Mouse (Mus musculus) layer of hippocampus, postnatal 25 days (tissue): ENCODE measurements at regions not wholly inside any gene's neighbourhood (a gene's known extent, or its start where the extent isn't known, plus 50 kb on each side); places are given as distances from the start of the nearest gene placed in this dataset.
A peak's percentile ranks its signal among the peaks of the same experiment; 100 is the strongest.

Source experiments
- DNase-seq, 2 experiments: peaks; one replicate each; pipeline ENCODE4 v3.0.0; 2022; ENCODE audit warnings: mixed read lengths in 2 of 2, low spot score in 1 of 2; ENCODE audit errors: extremely low spot score in 1 of 2

DNA sequence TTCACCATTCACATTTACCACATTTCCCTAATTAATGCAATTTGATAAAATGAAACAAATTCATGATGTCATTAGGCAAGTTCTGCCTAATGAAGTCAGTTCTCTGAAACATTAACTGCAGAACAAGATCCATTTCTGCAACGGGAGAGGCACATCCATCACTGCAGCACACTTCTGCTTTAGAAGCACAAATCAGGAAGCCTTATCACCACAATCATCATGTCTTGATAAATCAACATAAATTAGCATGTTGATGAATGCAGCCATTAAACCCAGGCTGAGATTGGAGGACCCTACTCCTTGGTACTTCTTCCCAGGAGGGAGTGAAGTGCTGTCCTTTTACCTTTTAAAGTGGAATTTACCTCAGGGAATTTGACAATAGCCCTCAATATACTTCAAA is 1195.4 kb downstream of the Defb40 start:
- DNase-seq: no peak

DNA sequence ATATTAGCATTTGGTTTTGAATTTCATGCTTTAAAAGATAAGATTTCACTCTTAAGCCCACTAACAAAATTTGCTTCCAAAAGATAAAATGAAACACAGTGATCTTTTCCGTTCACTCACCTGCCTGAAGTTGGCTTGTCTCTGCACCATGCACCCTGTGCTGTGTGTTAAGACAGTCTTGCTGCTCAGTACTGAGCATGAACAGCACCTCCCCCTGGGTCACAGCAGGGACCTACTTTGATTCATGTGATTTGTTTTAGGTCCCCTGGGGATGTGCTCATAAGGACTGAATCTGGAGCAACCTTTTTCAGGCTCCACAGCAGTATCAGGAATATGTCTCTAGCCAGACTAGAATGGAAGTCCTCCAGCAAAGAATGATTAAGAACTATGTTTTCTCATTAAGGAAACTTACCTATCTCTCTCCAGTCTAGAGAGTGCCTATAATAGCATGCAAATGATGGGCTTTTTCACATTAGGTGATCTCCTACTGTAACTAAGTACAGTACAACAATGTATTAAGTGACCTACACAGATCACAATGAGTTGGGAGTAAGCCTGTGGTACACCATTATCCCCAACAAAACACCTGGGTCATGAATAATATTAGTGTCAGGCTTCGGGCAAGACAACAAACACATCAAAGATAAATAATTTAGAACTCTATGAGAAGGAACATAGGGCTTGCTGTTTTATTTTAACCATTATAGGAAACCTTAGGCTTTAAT is 1196.3 kb downstream of the Defb40 start:
- no peak for DNase-seq

DNA sequence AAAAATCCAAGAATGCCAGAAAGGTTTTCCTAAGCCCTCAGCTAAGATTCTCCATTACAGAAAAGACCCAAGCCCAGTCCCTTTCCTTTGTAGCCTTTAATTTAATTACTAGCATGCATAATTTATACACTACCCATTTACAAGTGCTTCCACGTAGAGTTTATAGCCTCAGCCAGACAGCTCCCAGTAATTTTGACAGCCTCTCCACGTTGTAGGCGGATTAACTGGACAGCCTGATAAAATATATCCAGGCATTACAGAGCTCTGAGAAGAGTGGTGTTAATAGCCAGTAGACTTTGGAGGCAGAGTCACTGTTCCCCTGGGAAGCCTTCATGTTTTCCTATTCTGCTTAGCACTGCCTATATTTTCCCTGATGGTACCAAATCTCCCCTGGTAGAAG is 1202.6 kb downstream of the Defb40 start:
- DNase-seq: no peak

DNA sequence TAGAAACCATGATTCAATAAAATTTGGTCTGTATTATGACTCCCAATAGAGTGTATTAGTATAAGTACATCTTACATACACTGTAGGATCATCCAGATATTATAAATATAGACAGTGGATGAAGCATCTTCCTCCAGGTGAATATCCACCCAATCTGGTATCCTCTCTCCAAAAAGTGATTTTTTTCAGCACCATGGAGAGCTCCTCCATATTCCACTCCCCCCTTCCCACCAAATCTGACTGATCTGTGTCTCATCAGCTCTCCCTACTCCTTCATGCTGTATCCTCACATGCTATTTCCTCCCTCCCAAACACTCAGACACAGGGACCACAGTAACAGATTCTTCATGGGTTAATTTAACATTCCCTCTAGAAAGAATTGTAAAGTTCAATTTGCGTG is 1204.7 kb downstream of the Defb40 start:
- DNase-seq: no peak

DNA sequence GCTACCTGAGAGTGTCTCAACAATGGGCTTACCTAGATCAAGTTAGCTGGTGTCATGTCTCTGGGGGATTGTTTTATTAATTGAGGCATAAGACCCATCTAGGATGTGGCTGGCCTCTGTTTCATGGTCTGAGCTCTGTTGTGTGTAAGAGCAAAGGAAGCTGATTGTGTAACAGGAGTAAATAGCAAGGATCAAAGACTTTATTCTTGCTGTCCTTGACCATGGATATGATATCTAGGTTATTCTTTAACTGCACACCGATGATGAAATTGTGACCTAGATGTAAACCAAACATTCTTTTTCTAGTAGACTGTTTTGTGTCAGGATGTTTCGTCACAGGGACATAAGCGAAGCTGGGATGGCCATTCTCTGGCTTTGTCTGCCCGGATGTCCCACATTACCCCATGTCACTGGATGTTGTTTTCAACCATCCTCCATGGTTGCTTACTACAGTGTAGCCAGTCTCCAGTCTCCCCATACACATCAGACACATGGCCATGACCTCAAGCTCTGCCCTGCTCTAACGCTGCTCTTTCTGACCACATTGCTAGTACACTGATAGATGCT is 1210.5 kb downstream of the Defb40 start:
- no peak for DNase-seq

DNA sequence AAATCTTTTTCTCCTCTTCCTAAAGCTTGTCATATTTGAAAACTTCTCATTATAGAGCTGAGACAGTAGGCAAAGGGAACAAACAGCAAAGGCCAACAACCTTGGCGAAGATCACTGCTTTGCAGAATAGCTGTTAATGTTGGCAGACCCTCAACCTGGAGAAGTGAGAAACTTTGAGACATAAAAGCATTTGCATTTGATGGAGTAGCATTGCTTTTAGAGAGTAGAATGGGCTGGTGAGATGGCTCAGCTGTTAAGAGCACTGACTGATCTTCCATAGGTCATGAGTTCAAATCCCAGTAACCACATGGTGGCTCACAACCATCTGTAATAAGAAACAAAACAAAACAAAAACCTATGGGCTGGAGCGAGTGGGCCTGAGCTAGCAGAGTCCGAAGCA is 1253.4 kb downstream of the Defb40 start:
- no peak for DNase-seq

DNA sequence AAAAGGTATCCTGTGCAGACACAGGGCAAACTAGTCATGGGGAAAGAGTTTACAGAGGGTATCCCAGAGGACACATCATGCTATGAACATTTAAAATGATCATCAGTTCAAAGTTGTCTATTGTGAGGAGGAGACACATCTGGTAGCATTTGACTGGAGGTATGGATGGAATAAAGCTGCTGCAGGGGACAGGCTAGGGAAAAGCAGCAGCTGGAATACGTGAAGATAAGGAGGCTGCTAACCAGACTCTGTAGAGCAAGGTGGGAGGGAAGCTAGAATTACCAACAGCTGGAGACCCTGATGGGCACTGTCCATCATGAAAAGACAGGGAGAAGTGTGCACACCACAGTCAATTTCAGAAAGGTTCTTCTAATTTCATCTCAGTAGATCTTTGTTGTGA is 1268.9 kb downstream of the Defb40 start:
- DNase-seq: no peak

DNA sequence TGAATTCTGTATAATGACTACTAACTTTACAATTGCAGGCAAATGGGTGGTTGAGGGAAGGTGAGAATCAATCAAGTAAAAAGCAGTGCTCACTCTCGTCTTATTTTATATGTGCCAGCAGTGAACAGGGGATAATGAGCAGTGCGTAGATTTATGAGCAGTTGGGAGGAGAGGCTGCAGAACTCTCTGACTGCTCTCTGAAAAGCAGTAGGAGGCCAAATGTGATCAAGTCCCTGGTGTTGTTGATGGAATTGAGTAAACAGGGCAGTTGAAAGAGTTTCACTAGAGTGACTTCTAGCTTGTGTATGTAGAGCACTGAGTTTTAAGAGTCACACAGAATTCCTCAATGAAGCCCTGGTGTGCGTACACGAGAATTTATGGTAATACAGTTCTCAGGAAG is 1269.6 kb downstream of the Defb40 start:
- no peak for DNase-seq

DNA sequence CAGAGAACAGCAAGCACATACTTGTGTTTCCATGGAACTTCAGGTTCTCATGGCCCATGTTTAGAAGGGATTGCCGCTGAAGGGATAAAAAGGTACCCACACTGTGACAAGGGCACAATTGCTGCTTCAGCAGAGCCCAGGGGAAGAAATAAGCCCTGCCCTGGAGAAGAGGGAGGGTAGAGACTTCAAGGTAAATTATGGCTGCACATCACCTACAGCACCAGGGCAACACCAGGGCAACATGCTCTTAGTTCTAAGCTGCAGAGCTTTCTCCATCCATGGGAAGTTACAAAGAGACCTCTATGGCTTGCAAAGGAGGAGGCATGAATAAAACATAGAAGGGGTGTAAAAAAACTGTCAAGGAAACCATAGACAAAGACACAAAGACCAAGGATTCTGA is 1273.8 kb downstream of the Defb40 start:
- no peak for DNase-seq

DNA sequence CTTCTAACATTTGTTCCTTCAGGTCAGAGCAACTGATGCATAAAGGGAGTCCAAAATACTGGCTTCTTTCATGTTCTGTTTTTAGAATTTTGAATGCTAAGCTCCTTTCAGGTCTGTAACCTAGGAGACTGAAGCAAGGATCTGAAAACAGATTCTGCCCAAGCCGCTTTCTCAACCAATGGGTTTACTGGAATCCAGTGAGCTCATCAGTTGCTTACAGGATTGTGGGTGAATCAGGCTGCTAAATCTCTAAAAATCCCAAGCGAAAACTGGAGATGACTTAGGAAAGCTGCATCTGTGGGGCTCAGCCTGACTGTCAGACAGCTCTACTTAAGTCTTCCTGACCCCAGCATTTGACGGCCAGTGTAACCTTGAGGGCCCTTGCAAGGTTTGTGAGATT is 1277.7 kb downstream of the Defb40 start:
- DNase-seq: peak; percentile 10 to 27

DNA sequence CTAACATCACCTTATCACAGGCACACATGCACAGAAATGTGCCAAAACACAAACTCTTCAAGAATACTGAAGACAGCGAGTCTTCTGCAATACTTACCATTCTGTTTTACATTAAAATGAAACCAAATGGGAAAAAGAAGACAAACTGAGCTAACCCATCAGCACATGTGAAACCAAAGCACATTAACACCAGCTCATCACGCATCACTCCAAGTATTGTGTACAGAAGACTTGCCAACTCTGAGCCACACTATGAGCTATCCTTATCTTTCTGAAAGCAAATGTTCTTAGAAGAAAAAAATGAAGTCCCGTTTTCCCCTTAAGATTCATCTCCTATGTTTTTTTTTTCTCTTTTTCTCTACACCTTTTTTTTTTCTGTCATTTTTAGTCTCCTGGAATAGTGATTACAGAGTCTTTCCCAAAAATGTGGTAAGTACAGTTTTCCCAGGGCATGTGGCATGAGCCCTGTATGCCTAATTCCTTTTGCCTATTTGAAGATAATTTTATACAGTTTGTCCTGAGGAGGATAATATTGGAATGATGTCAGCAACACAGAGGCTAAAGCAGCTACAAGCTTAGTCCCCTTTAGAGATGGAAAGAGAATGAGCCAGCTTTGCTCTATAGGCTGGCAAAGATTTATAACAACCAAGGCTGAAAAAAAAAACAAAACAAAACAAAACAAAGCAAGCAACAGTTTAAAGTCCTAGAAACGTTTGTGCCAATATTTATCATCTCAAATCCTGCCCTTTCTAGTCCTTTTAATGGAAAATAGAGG is 1287.8 kb downstream of the Defb40 start:
- no peak for DNase-seq

DNA sequence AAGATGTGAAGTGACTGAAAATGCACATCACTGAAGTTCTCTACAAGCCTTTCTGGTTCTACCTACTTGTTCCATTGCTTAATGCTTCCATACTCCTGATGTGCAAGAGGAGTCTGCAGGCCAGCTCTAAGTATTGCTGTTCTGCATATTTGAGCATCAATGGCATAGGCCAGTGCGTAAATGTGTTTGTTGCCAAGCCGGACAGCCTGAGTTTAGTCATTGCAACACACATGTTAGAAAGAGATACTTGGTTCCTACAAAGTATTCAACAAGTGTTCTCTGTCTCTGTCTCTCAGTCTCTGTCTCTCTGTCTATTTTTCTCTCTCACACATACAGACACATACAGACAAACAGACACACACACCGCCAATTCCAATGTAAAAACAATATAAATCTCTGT is 1288.4 kb downstream of the Defb40 start:
- no peak for DNase-seq

DNA sequence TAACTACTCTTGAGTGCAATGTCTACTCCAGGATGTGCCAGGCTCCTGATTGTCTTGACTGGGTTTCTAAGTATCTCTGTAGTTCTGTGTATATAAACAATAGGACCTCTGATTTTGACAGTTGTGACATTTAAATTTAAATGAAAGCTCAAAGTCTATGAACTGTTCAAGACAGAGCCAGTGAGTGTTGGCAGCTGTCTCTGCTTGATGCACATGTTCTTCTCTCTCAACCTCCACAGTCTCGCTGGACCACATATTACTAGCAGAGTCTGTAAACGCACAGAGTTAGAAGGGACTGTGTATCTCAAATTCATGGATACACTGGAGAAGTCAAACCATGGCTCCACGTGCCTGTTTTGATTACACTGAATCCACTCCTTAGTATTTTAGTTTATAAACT is 1291.0 kb downstream of the Defb40 start:
- no peak for DNase-seq

DNA sequence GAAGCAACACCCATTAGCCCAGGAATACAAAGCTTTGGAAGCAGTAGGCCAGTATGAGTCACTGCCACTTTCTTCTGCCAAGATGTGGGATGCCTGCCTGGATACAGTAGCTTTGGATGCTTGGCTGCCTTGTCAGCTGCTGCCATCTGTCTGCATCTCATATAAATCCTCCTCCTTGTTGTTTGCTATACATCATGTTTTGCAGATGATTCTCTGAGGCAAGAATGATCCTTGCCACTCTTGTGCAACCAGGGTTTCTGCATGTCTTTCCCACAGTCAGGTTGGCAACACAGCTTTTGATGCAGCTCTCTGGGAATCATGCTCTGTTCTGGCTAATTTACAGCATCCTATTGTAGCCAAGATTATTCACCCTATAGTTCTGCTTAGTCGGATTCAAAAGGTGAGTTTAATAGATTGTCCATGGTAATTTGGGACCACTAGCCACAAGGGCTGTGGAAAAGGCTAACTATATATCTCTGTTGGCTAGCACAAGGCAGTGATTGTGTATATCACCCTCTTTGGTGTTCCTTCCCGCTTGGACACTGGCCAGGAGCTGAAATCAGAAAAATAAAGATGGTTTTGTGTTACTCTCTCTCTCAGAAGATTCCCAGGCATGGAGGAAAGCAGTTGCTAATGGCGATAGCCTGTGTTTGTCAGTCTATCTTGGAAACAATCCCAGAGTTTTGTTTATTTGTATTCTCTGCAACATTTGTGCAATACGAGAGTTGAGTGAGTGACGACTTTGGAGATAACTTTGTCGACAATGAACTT is 1313.5 kb downstream of the Defb40 start:
- DNase-seq: peak; percentile 43 to 44

DNA sequence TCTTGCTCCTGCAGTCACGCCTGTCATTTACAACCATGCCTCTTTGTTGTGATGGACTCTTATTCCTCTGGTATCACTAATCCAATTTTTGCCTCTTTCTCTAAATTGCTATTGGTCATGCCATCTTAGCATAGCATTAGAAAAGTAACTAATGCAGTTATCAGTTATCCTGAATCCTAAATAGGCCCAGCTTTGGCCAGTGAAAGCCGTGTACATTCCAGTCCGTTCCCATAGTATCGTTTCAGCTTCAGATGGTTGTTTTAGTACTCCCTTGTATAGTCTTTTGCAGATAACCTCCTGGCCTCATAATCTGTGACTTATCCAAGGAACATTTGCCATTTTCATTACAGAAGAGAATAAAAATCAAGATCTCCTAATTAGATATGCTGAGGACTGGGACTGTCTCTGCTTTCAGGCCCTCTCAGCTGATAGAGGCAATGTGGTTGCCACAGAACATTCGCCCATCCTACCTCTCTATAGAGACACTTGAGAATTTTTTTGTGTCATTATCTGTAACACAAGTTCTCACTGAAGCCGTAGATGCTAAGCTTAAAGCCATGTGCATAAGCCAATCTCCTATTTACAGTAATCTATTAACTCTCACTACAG is 1318.2 kb downstream of the Defb40 start:
- no peak for DNase-seq

DNA sequence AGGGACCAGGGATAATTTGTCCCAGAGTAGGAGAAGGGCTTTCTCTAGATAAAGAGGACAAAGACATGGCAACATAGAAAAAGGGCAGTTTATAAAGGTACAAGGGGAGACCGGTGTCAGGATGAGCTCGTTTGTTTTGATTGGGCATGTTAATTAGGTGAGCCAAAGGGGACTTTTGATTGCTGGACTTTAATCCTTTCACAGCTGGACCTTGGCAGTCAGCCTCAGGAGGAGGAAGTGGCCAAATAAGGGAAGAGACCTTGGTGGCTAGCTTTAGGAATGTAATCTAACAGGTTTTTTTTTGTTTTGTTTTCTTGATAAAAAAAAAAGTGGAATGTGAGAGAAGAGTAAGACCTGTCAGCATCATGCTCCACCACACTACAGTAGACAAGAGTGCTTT is 1324.3 kb downstream of the Defb40 start:
- DNase-seq: no peak

DNA sequence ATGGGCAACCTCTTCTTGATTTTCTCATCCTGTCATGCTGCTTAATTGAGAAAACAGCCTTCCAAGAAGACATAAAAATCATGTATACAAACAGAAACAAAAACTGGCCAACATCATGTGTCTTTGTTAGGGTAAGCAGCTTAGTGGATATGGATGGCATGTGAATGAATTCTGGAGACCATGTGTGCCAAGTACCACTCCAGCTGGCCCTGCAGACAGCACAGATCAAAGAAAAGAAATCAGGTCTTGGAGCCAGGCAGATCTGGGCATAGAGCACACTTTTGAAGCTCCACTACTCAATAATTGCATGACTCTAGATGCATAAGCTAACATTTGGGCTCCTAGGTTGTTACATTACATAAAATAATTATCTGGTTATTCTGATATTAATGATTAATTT is 1330.5 kb downstream of the Defb40 start:
- DNase-seq: no peak

DNA sequence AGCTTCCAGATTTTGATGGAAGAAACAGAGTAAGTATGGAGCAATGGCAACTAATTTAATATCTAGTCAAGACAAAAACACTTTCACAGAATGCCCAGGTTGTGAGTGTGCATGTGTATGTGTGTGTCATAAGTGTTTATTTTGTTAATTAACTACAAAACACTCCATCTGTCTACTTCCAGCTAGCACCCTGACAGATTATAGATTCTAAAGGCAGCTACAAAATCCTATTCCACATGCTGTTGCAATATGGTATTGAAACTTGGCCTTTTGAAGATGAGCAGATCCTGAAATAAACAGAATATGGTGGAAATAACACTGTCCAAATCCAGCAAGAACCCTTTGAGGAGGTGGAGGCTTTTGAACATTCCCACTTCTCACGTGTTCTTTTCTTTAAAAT is 1356.9 kb downstream of the Defb40 start:
- DNase-seq: no peak

DNA sequence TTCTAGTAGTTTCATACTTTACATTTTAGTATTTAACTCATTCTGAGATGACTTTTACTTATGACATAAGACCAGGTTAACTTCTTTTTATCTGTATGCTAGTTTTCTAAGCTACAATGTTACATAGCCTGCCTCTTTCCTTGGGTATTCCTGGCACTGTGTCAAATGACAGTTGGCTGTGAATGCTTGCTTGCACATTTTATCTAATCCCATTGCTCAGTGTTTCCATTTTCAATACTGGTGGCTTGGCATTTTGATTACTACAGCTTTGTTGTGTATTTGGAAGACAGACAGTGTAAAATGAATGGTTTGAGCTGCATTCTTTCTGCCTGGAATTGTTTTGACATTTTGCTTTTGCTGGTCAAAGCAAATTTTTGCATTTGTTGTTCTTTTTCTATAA is 1359.2 kb downstream of the Defb40 start:
- DNase-seq: no peak

DNA sequence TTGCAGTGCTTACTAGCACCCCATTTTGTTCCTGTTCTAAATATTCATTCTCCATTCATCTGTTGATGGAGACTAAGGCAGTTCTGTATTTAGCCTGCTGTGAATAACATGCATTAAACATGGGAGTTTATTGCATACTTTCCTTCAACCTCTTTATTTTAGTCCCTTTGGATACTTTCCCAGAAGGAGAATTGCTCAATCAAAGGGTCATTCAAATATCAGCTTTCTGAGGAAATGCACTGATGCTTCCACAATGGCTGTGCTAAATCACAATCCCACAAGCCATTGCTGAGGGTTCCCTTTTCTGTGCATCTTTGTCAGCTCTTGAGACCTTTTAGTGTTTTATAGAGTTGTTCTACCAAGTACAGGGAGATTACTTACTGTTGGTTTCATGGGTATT is 1359.9 kb downstream of the Defb40 start:
- DNase-seq: no peak

DNA sequence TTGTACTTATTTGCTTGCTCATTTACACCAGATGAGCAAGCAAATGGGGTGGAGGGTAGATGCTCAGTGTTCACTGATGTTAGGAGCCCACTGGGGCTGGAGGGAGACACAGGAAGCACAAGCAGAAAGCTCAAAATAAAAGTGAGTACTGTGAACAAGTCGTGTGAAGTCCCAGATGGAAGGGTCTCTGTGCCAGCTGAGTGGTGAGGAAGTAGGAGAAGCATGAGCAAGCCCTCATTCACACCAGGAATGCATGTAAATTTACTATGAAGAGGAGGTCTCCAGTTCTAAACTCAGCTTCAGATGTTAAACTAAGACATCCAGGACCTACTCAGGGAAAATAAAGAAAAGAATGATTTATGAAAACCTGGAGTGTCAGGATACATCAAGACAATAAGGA is 1375.2 kb downstream of the Defb40 start:
- DNase-seq: no peak
